Mouse (Mus musculus): ENCODE measurements at regions not wholly inside any gene's neighbourhood (a gene's known extent, or its start where the extent isn't known, plus 50 kb on each side); places are given as distances from the start of the nearest gene placed in this dataset.
"Not testable (repeated sequence)": the region's sequence is repeated elsewhere in the genome, so short reads cannot be mapped to it uniquely, and the experiment has no call there.

DNA sequence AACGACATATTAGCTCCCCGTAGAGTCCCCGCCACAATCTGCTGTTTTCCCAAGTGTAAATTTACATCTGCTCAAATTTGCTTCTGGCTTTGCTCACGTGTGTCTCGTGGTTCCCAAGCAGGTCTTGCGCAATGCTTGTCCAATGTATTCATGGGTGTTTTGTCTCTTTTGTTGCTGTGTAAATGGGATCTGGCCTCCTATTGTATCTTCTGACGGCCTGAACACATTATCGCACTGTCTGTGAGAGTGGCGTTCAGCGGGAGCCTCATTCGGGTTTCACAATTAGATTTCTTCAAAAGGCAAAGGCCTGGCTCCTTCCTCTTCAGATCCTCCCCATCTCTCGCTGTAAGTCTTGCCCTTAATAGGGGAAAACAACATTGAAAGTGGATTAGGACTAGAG lies 274.5 kb downstream of the Fam19a5 start:
- DNase-seq (ENCODE audit: low spot score in 2 of 2) = no peak

DNA sequence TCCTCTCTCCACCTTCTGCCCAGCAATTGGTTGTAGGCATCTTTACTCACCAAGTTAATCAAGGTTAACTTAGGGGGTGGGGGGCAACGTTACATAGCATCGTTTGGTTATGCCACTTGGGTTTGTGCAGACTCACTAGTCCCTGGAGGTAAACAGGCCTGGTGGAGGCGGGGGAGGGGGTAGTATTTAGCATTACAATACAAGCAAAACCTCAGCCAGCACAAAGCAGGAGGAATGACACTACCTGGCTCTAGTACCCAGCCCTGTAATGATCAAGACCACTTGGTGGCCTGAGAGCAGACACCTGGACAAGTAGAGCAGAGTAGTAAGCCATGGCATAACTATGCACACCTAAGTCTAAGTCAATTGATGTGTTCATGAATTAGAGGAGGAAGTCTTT lies 298.0 kb downstream of the Fam19a5 start:
- no peak for DNase-seq (ENCODE audit: low spot score in 2 of 2)

DNA sequence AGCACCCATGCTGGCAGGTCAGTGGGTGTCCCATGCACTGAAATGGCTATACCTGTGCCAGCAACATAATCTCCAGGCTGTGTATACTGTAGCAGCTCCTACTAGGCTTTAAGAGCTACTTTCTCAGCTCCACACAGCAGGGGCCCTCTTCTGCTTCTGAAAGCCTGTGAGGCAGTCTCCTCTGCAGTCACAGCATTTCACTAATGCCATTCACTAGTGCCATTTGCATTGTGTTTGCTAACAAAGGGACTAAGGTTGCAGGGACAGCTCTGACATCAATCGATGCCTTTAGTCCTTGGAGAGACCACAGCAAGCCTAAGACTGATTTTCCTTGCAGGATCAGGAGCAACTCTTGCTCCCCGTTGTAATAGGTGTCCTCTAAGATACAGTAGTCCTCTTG lies 315.0 kb downstream of the Fam19a5 start:
- no peak for DNase-seq (ENCODE audit: low spot score in 2 of 2)

GRCm38 (mm10) chr15:87876286-87876899 lies 332.3 kb downstream of the Fam19a5 start:
- DNase-seq (ENCODE audit: low spot score in 2 of 2) = no peak

DNA sequence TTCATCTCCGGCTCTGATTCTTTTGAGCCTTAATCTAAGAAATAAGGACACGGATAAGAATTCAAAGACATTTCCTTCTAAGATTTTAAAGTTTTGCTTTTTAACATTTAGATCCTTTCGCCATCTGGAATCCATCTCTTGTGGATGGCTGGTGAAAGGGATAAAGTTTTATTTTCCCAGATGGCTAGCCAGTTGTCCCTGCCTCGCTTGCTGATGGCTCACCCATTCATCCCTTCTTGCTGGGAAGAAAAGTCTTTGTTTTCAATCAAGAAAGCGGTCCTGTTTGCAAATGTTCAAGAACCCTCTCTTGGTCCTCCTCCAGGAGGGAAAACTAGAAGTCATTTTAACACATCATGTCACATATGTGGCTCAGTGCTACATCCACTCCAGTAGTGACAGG lies 346.8 kb downstream of the Fam19a5 start:
- no peak for DNase-seq (ENCODE audit: low spot score in 2 of 2)

- DNase-seq (ENCODE audit: low spot score in 2 of 2) = not testable (repeated sequence)
Observed at GRCm38 (mm10) chr15:87894866-87895265, 350.8 kb downstream of the Fam19a5 start.

GRCm38 (mm10) chr15:87898655-87899054 lies 354.6 kb downstream of the Fam19a5 start:
- DNase-seq (ENCODE audit: low spot score in 2 of 2) = no peak

DNA sequence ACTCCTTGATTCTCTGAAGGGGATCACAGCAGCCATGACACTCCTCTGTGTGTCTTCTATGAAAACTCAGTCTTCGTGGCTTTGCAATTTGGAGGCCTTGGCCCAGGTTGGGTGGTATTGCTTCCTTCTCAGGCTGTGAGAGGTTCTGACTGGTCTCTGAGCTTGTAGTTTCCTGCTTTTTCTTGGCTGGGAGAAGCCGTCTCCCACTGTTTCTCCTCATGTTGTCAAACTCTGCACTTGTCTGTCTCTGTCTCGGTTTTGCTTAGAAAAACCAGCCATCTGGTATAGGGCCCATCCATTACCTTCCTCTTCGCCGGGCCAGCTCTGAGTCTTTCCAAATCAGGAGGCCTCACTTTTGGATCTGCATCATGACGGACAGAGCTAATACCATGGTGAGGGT lies 360.3 kb downstream of the Fam19a5 start:
- no peak for DNase-seq (ENCODE audit: low spot score in 2 of 2)

- no peak for DNase-seq (ENCODE audit: low spot score in 2 of 2)
Observed at GRCm38 (mm10) chr15:87906310-87906709, 362.2 kb downstream of the Fam19a5 start.

DNA sequence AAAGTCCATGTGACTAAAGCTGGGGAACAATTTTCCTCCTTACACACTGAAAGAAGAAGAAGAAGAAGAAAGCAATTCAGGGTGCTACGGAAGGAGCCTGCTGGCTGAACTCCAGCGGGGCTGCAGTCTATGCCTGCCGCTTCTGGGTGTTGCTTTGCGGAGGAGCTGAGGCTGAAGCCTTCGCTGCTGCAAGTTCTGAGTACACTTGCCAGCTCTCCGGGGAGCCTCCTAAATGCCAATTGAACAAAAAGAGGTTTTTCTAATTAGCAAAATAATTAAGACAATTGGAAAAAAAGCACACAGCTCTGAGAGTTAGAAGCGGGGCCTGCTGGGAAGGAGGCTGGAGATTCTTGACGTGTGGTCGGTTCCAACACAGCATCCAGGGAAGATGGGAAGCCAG lies 378.0 kb downstream of the Fam19a5 start:
- peak in 1 of 2 experiments; percentile 18 for DNase-seq (ENCODE audit: low spot score in 2 of 2)

GRCm38 (mm10) chr15:87922781-87923446 lies 378.8 kb downstream of the Fam19a5 start:
- DNase-seq (ENCODE audit: low spot score in 2 of 2) = no peak

- DNase-seq (ENCODE audit: low spot score in 2 of 2) = no peak
Observed at GRCm38 (mm10) chr15:87923906-87924305, 379.8 kb downstream of the Fam19a5 start.

- no peak for DNase-seq (ENCODE audit: low spot score in 2 of 2)
Observed at GRCm38 (mm10) chr15:87936041-87936440, 391.9 kb downstream of the Fam19a5 start.

DNA sequence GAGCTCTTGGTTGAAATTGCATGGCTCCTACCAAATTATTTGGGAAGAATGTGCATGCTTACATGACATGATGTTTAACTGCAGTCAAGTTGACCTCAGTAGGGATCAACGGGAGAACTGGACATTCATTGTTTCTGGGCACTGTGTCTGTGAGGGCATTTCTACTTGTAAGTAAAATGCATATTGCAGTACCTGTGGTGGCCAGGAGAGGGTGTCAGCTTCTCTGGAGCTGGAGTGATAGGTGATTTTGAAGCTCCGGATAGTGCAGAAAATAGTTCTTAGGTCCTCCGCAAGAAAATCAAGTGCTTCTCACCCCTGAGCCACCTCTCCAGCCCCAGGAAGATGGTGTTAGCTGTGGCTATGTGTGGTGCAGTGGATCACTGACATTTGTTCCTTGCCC lies 396.7 kb downstream of the Fam19a5 start:
- DNase-seq (ENCODE audit: low spot score in 2 of 2) = peak in 1 of 2 experiments; percentile 34

DNA sequence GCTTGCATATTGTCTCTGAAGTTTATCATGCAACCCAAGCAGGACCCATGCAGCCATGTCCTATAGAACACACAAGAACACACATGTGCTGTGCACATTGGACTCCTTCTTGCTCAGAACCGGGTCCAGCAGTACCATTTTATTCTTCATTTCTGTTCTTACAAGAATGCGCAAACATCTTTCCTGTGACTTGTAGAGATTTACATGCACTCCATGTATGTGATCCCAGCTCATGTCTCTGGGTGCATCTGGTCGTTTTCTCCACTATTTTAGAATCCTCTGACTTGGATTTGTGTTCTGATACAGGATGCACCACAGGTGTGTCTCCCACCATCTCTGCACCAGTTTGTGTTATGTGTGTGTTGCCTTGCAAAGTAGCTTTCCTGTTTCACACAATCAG lies 408.4 kb downstream of the Fam19a5 start:
- no peak for DNase-seq (ENCODE audit: low spot score in 2 of 2)

DNA sequence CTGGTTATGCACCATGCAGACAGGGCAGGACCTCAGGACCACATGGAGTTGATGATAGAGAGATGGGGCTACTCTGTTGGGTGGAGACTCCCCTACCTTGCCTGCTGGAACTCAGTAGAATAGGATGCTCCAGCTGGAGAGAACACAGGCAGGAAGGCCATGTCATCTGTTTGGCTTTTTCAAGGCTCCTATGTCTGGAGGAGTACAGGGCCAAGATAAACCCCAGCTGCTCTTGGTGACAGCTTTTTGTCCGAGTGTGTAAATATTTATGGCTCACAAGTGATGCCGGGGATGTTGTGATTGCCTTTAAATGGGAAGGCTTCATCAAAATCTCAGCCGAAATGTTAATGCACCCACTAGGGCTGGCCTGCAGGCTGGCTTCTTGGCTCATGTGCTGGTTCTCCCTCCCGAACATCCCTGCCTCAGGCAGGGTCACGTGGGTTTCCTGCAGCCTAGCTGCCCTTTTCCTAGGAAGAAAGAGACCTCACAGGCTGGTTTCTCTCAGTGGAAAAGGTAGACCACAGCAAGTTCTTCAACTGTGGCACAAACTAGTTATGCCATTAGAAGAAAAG lies 411.7 kb downstream of the Fam19a5 start:
- no peak for DNase-seq (ENCODE audit: low spot score in 2 of 2)

DNA sequence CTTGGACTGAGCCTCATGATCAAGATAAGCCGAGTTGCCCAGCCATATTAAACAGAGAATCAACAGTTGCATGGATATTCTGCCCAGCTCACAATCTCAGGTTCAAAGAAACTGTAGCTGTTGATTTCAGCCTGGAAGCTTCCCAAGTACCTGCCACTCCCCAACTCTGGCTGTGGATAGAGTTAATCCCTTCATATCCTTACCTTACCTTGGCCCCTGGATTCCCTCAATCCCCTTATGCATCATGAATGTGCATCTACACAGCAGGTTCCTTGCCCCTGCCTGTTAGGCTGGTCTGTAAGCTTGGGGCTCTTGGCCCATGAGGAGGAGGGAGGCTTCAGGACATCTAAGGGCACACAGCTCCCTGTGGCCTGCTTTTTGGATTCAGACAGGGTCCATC lies 414.8 kb downstream of the Fam19a5 start:
- no peak for DNase-seq (ENCODE audit: low spot score in 2 of 2)

DNA sequence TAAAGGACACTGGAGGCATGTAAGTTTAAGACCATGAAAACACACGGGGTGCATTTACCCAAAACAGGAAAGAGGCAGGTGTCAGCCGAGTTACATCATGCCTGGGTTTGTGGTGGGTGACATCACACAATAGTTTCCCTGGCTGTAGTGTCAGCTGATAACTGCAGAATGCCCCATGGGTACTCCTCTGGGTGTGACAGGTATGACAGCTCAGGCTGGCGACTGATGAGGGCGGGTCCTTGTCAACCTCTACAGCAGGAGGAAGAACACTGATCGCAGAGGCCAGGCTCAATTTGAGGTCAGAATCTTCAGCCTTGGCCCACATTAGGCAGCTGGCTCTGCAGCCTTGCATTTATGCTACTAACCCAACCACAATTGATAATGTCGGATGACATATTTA lies 428.5 kb downstream of the Fam19a5 start:
- DNase-seq (ENCODE audit: low spot score in 2 of 2) = no peak

DNA sequence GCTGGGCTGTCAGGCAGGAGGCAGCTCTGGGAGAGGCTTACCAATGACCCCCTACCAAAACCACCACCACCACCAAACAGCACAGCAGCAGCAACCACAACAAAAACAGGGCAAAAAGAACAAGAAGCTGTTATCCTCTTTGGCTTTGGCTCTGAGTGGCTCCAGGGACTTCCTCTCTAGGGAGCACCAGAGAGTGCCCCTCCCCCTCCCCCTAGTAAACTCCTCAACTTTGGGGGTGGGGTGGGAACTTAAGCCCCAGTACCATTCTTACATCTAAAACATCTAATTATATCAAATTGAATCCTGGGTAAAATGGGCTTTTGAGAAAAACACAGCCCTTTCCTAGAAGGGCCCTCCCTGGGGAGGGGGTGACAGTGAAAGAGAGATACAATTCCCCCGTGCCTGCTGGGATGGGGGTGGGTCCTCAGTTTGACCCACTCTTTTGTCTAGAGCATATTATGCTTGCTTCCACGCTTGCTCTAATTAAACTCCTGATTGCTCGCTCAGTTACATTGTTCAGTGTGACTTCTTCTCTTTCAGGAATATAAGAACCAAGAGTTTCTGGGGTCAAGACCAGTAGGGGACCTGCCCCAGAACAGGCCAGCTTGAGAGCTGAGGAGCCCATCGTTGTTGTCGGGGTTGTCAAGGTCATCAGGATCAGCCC lies 443.4 kb downstream of the Fam19a5 start:
- no peak for DNase-seq (ENCODE audit: low spot score in 2 of 2)

DNA sequence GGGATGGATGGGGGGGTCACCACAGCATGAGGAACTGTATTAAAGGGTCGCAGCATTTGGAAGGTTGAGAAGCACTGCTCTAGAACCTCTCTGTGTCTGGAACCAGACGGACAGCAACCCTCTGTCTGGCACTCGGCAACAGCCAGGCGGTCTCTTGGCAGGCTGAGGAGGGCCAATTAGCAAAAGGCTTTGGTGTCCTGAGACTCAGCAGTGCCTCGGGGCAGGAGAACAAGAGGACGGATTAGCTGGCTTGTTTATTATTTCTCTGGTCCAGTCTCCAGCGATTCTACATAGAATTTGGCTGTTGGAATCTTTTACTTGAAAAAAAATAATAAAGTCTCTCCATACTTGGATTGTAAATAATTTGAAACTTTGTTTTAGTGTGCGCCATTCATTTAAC lies 450.4 kb downstream of the Fam19a5 start:
- DNase-seq (ENCODE audit: low spot score in 2 of 2) = peak in 1 of 2 experiments; percentile 22

DNA sequence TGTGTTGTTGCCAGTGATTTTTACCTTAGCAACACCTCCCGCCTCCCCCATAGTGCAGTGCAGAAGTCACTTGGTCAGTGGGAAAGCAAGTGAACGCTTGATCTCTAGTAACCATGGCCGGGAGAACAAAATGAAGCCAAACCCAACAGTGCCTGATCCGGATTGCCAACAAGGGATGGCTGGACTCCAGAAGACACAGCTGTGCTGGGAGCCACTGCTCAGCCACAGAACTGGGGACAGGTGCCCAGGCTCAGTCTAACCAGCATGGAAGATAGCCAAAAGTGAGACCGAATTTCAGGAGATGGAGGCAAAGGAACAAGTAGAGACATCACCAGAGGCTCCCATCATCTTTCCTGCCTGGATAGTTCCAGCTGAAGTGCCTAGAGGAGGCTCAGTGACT lies 473.0 kb downstream of the Fam19a5 start:
- no peak for DNase-seq (ENCODE audit: low spot score in 2 of 2)

DNA sequence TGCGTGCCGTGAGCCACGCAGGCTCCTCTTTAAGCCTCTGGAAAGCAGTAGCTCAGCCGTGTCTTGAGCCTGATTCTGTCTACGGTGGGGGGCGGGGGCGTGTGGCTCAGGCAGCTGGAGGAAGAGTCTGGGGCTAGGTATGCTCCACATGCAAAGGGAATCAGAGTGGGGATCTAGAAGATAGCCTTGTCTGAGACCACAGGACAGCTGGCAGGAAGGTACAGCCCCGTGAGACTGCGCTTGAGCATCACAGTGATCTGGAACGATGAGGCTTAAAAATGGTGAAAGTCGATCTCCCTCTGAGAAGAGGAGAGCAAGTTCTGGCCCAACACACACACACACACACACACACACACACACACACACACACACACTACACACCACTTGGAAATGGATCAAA lies 488.7 kb downstream of the Fam19a5 start:
- DNase-seq (ENCODE audit: low spot score in 2 of 2) = no peak

DNA sequence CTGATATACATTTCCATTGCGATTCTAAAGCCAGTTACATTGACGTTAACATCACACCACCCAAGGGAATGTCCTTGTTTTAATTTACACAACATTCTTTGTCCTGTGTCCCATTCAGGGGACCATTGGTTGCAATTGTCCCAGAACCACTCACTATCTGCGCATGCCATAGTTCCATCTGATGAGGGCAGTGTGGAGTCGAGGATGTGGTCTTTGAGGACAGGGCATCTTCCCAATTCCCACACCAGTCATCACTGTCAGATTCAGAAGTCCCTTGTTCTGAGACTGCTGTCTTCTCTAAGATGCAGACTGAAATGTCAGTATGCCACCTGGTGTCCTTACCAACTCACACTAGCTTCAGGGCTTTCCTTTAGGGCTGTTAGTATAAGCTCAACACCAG lies 489.6 kb downstream of the Fam19a5 start:
- no peak for DNase-seq (ENCODE audit: low spot score in 2 of 2)

Measured in frontal cortex, postnatal 10 days (tissue).